Mouse (Mus musculus): ENCODE results near the gene Anxa10. TPM values are rescaled to one million over a fixed set of nuclear protein-coding genes. Genes with fewer than 3 reads are reported as not detected.

Anxa10 gene
- polyA plus RNA-seq, 1 experiment = 1.3 TPM

DNA sequence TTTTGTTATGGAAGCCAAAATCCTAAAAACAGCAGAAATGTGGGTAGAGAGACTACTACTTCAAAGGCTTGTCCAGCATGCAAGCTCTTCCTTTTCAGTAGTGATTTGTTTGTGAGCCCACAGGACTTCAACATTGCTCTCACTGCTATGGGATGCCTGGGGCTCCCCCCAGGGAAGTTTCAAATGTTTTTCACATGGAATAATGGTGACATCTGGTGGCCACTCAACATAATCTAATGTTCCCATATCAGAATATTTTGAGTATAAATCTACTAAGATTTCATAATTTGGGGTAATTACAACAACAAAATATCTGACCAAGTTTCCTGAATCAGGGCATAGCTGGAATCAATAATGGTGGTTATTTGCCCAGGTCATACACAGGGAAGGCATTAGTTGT is 62.6 kb downstream of the Anxa10 start:
- Histone ChIP-seq H3K27ac (ENCODE audit: control insufficient read depth, insufficient read depth, low read length) (no peak overlapping the region), H3K4me3 (ENCODE audit: control insufficient read depth, insufficient read depth, low read length) (no peak overlapping the region), H3K27me3 (ENCODE audit: control insufficient read depth, insufficient read depth, low read length) (no peaks in the 10 kb centered on the region), H3K36me3 (ENCODE audit: control insufficient read depth, insufficient read depth, low read length) (no peaks in the 10 kb centered on the region), H3K4me1 (replicated peaks; ENCODE audit: control insufficient read depth, insufficient read depth, low read length) (no peaks in the 10 kb centered on the region)
- DNase-seq = no peak
- TF ChIP-seq POLR2A (IDR thresholded peaks at IDR 0.05; ENCODE audit: control insufficient read depth, extremely low read depth, insufficient read depth, low read length, poor library complexity) = no peak
- no peak for TF ChIP-seq CTCF (IDR thresholded peaks at IDR 0.05; ENCODE audit: borderline replicate concordance, control insufficient read depth, extremely low read depth, insufficient read depth, low read length, poor library complexity)

DNA sequence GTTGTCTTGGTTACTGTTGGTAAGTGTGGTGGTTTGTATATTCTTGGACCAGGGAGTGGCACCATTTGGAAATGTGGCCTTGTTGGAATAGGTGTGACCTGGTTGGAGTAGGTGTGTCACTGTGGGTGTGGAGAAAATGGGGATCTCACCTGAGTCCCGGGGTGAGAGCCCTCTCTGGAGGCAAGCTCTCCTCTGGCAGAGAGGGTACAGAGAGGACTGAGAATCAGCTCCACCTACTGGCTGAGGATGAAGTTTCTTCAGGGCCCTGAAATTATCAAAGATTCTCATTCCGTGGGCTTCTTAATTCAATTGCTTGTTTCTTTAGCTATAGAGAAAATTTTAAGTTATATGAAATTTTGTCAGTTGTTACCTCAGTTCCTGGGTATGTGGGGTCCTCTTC is 76.1 kb downstream of the Anxa10 start:
- no peaks in the 10 kb centered on the region for H3K36me3 ChIP-seq (ENCODE audit: control insufficient read depth, insufficient read depth, low read length)
- no peaks in the 10 kb centered on the region for H3K4me1 ChIP-seq (replicated peaks; ENCODE audit: control insufficient read depth, insufficient read depth, low read length)
- no peaks in the 10 kb centered on the region for H3K27me3 ChIP-seq (ENCODE audit: control insufficient read depth, insufficient read depth, low read length)
- no peak overlapping the region for H3K27ac ChIP-seq (ENCODE audit: control insufficient read depth, insufficient read depth, low read length)
- no peak for DNase-seq
- 29% methylated on average over 2 of the region's 2 CpGs for WGBS
- TF ChIP-seq POLR2A (IDR thresholded peaks at IDR 0.05; ENCODE audit: control insufficient read depth, extremely low read depth, insufficient read depth, low read length, poor library complexity) = no peak
- no peak overlapping the region for H3K4me3 ChIP-seq (ENCODE audit: control insufficient read depth, insufficient read depth, low read length)

- no peaks in the 10 kb centered on the region for H3K27me3 ChIP-seq (ENCODE audit: control insufficient read depth, insufficient read depth, low read length)
- DNase-seq = no peak
- H3K4me1 ChIP-seq (replicated peaks; ENCODE audit: control insufficient read depth, insufficient read depth, low read length) = no peaks in the 10 kb centered on the region
- H3K4me3 ChIP-seq (ENCODE audit: control insufficient read depth, insufficient read depth, low read length) = no peak overlapping the region
- no peaks in the 10 kb centered on the region for H3K36me3 ChIP-seq (ENCODE audit: control insufficient read depth, insufficient read depth, low read length)
- TF ChIP-seq POLR2A (IDR thresholded peaks at IDR 0.05; ENCODE audit: control insufficient read depth, extremely low read depth, insufficient read depth, low read length, poor library complexity) (no peak), CTCF (IDR thresholded peaks at IDR 0.05; ENCODE audit: borderline replicate concordance, control insufficient read depth, extremely low read depth, insufficient read depth, low read length, poor library complexity) (no peak)
- 95% methylated on average over 3 of the region's 3 CpGs for WGBS
- H3K27ac ChIP-seq (ENCODE audit: control insufficient read depth, insufficient read depth, low read length) = no peak overlapping the region
These were observed 88.6 kb downstream of the Anxa10 start for GRCm38 (mm10) chr8:62034351-62034750.

DNA sequence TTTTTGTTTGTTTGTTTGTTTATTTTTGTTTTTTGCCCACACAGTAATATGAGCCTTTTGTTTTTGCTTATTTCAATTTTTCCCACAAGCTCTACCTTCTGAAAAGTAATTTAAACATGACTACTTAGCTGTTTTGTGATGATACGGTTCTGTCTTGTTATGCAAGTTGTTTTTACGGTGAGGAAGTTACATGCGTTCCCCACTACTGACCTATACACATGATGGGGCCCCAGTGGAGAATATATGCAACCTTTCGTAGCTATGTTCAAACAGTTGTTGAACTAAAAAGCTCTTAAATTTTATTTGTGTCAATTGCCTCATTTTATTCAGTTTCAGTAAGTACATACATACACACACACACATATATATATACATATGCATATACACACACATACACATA is 108.4 kb downstream of the Anxa10 start:
- no peak overlapping the region for H3K4me3 ChIP-seq (ENCODE audit: control insufficient read depth, insufficient read depth, low read length)
- no peaks in the 10 kb centered on the region for H3K4me1 ChIP-seq (replicated peaks; ENCODE audit: control insufficient read depth, insufficient read depth, low read length)
- H3K27me3 ChIP-seq (ENCODE audit: control insufficient read depth, insufficient read depth, low read length) = no peaks in the 10 kb centered on the region
- H3K27ac ChIP-seq (ENCODE audit: control insufficient read depth, insufficient read depth, low read length) = no peak overlapping the region
- H3K36me3 ChIP-seq (ENCODE audit: control insufficient read depth, insufficient read depth, low read length) = no peaks in the 10 kb centered on the region
- no peak for DNase-seq
- 96% methylated on average over 4 of the region's 4 CpGs for WGBS
- TF ChIP-seq CTCF (IDR thresholded peaks at IDR 0.05; ENCODE audit: borderline replicate concordance, control insufficient read depth, extremely low read depth, insufficient read depth, low read length, poor library complexity) = no peak
- no peak for TF ChIP-seq POLR2A (IDR thresholded peaks at IDR 0.05; ENCODE audit: control insufficient read depth, extremely low read depth, insufficient read depth, low read length, poor library complexity)

GRCm38 (mm10) chr8:62014166-62014565 is 108.8 kb downstream of the Anxa10 start:
- 95% methylated on average over 4 of the region's 4 CpGs for WGBS
- no peak for TF ChIP-seq POLR2A (IDR thresholded peaks at IDR 0.05; ENCODE audit: control insufficient read depth, extremely low read depth, insufficient read depth, low read length, poor library complexity)
- no peak for TF ChIP-seq CTCF (IDR thresholded peaks at IDR 0.05; ENCODE audit: borderline replicate concordance, control insufficient read depth, extremely low read depth, insufficient read depth, low read length, poor library complexity)
- DNase-seq = no peak
- Histone ChIP-seq H3K4me1 (replicated peaks; ENCODE audit: control insufficient read depth, insufficient read depth, low read length) (no peaks in the 10 kb centered on the region), H3K4me3 (ENCODE audit: control insufficient read depth, insufficient read depth, low read length) (no peak overlapping the region), H3K27me3 (ENCODE audit: control insufficient read depth, insufficient read depth, low read length) (no peaks in the 10 kb centered on the region), H3K27ac (ENCODE audit: control insufficient read depth, insufficient read depth, low read length) (no peak overlapping the region), H3K36me3 (ENCODE audit: control insufficient read depth, insufficient read depth, low read length) (no peaks in the 10 kb centered on the region)

Other genes with a start within 250 kb of the Anxa10 start
- 10.6 and 12.1 TPM in 2 replicates for gene Palld, start 220.5 kb downstream of the Anxa10 start, polyA plus RNA-seq (2012; rRNA removed)
- gene Ddx60, start 195.1 kb downstream of the Anxa10 start, polyA plus RNA-seq (2012; rRNA removed) = 1.8 and 2.3 TPM in 2 replicates